In the genomic region with DNA sequence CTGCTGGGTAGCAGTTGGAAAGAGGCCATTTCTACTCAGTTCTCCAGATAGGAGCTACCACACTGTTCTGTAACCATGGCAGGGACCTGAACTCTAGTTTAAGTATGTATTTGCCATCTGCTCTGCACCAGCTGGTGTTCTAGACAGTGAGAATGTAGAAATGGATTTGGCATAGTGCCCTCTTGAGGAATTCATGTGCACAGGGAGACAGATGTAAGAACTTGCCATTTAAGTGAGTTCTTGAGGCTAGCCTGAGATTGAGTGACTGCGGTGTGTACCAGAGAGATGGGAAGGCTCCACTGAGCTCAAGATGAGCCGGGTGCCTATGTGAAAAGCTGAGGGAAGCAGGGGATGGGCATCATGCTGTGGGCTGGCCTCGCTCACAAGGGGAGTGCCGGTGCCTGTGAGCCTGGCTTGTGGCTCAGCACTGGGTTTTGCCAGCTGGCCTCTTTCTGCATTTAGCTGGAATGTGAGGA, we compare ENCODE assay signal across 8 mouse cellular contexts.
DNase-seq lines count a peak whose midpoint lies in the region; ATAC-seq lines count a peak whose summit lies in the region.

No protein-coding gene starts in this region.

- 77% methylated on average over 4 of the region's 4 CpGs for WGBS in midbrain, embryonic 11.5 days
- WGBS in midbrain, embryonic 10.5 days, result 79% methylated on average over 4 of the region's 4 CpGs
- WGBS in embryonic facial prominence, embryonic 15.5 days, result 68% methylated on average over 4 of the region's 4 CpGs
- 34% methylated on average over 4 of the region's 4 CpGs for WGBS in hindbrain, embryonic 15.5 days

- no peaks in the 10 kb centered on the region for H3K27me3 ChIP-seq in midbrain, embryonic 11.5 days (ENCODE audit: control insufficient read depth, insufficient read depth, low read length)
- no peaks in the 10 kb centered on the region for H3K27me3 ChIP-seq in midbrain, embryonic 10.5 days (ENCODE audit: low read depth, poor library complexity, severe bottlenecking)
- H3K27me3 ChIP-seq in embryonic facial prominence, embryonic 15.5 days, result no peaks in the 10 kb centered on the region
- H3K27me3 ChIP-seq in hindbrain, embryonic 15.5 days, result no peaks in the 10 kb centered on the region

- no peaks in the 10 kb centered on the region for H3K36me3 ChIP-seq in midbrain, embryonic 11.5 days (ENCODE audit: control insufficient read depth, insufficient read depth, low read length)
- H3K36me3 ChIP-seq in midbrain, embryonic 10.5 days, result peaks cover 22% of the 10 kb centered on the region
- 0 out of 2 replicates have a peak, but pooled peaks cover 5% of the 10 kb centered on the region for H3K36me3 ChIP-seq in embryonic facial prominence, embryonic 15.5 days
- H3K36me3 ChIP-seq in hindbrain, embryonic 15.5 days, result 0 out of 2 replicates have a peak, but pooled peaks cover 2% of the 10 kb centered on the region

- 0 out of 2 replicates have a peak, but pooled peaks have one; percentile 35 for ATAC-seq in midbrain, embryonic 11.5 days (ENCODE audit: low FRiP score)
- ATAC-seq in embryonic facial prominence, embryonic 15.5 days (ENCODE audit: insufficient number of reproducible peaks, low FRiP score, low TSS enrichment, low read depth), result peak; percentile 39; the same call in 1 of the 2 replicates
- peak; percentile 92 for ATAC-seq in hindbrain, embryonic 15.5 days (ENCODE audit: low FRiP score, low read depth)

- H3K4me1 ChIP-seq in midbrain, embryonic 11.5 days (ENCODE audit: control insufficient read depth, insufficient read depth, low read length), result peaks cover 7% of the 10 kb centered on the region
- H3K4me1 ChIP-seq in midbrain, embryonic 10.5 days, result peaks cover 15% of the 10 kb centered on the region
- peaks cover 12% of the 10 kb centered on the region for H3K4me1 ChIP-seq in embryonic facial prominence, embryonic 15.5 days
- H3K4me1 ChIP-seq in hindbrain, embryonic 15.5 days (replicated peaks), result peaks cover 31% of the 10 kb centered on the region

- peak; percentile 85 for DNase-seq in midbrain, embryonic 11.5 days (ENCODE audit: low spot score, missing footprints)
- DNase-seq in midbrain, embryonic 10.5 days (ENCODE audit: low spot score), result no peak
- peak; percentile 55 for DNase-seq in lung, postnatal 36 days
- peak; percentile 97 for DNase-seq in telencephalon, adult 2 months (ENCODE audit: low read depth, low spot score)
- DNase-seq in urinary bladder, postnatal 14 days (ENCODE audit: low spot score), result no peak
- no peak for DNase-seq in yolk sac, embryonic 10.5 days (ENCODE audit: low spot score)

- no peak overlapping the region for H3K4me3 ChIP-seq in midbrain, embryonic 11.5 days (ENCODE audit: low read depth, low read length)
- no peak overlapping the region for H3K4me3 ChIP-seq in midbrain, embryonic 10.5 days
- H3K4me3 ChIP-seq in embryonic facial prominence, embryonic 15.5 days (replicated peaks), result no peak overlapping the region
- H3K4me3 ChIP-seq in hindbrain, embryonic 15.5 days, result no peak overlapping the region

- H3K9me3 ChIP-seq in midbrain, embryonic 11.5 days (ENCODE audit: control insufficient read depth, low read length), result no peaks in the 10 kb centered on the region
- H3K9me3 ChIP-seq in midbrain, embryonic 10.5 days (replicated peaks), result no peaks in the 10 kb centered on the region
- no peaks in the 10 kb centered on the region for H3K9me3 ChIP-seq in embryonic facial prominence, embryonic 15.5 days (replicated peaks)
- no peaks in the 10 kb centered on the region for H3K9me3 ChIP-seq in hindbrain, embryonic 15.5 days

- no peak overlapping the region for H3K9ac ChIP-seq in midbrain, embryonic 11.5 days (ENCODE audit: low read length)
- no peak overlapping the region for H3K9ac ChIP-seq in embryonic facial prominence, embryonic 15.5 days
- H3K9ac ChIP-seq in hindbrain, embryonic 15.5 days, result no peak overlapping the region

- H3K4me2 ChIP-seq in midbrain, embryonic 11.5 days, result no peak overlapping the region
- no peak overlapping the region for H3K4me2 ChIP-seq in embryonic facial prominence, embryonic 15.5 days (replicated peaks)
- H3K4me2 ChIP-seq in hindbrain, embryonic 15.5 days, result no peak overlapping the region

- peak overlapping the region; percentile 41; the same call in 1 of the 2 replicates for H3K27ac ChIP-seq in midbrain, embryonic 11.5 days (ENCODE audit: low read depth, low read length)
- H3K27ac ChIP-seq in midbrain, embryonic 10.5 days (replicated peaks), result no peak overlapping the region; the same call in 1 of the 2 replicates
- no peak overlapping the region; the same call in 1 of the 2 replicates for H3K27ac ChIP-seq in embryonic facial prominence, embryonic 15.5 days (replicated peaks)
- peak overlapping the region; percentile 80 for H3K27ac ChIP-seq in hindbrain, embryonic 15.5 days (replicated peaks)

Comparison
In these comparisons a context has a peak if more than half of its experiments do, and no peak if none do; other contexts are left out.
1. DNase-seq: peak in midbrain, embryonic 11.5 days (single experiment), lung, postnatal 36 days (single experiment) and telencephalon, adult 2 months (single experiment); none in midbrain, embryonic 10.5 days (single experiment), urinary bladder, postnatal 14 days (single experiment) and yolk sac, embryonic 10.5 days (single experiment).
2. H3K27ac ChIP-seq: peak in midbrain, embryonic 11.5 days (single experiment) and hindbrain, embryonic 15.5 days (single experiment); none in midbrain, embryonic 10.5 days (single experiment) and embryonic facial prominence, embryonic 15.5 days (single experiment).
3. ATAC-seq: peak in every context shown above with its lines; median percentile 92 in hindbrain, embryonic 15.5 days; 39 in embryonic facial prominence, embryonic 15.5 days; 35 in midbrain, embryonic 11.5 days.